Mouse (Mus musculus): ENCODE measurements around the gene Prr5l. TPM values are rescaled to one million over a fixed set of nuclear protein-coding genes. Genes with fewer than 3 reads are reported as not detected.

Prr5l gene
- polyA plus RNA-seq, 1 experiment from 2014 or later: 12.4 TPM

DNA sequence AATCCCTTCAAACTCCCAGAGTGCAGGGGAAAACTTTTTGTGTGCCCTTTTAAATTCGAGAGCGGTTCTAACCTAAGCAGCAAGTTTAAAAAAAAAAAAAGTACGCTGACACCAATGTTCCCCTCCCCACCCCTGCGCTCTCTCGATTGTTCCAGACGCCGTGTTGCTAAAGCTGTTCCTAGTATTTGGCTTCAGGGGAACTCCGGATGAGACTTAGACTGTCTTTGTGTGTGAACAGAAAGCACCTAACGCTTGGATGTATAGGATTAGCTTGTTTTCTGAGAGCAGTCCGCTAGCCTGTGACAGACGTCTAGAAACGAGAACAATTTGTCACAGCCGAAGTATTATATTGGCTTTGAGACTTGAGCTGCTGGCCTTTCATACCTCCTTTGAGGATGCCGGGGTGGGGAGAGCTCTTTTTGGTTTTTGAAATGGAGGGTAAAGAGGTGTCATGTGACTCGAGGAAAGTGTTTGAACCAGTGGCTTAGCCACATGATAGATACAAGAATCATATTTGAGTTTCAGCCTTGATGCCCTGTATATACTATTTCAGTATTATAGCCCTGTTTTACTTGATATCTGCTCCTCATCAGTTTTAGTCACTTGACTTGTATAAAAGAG, 203.6 kb downstream of the Prr5l start:
- H3K9me3 ChIP-seq (replicated peaks): no peaks in the 10 kb centered on the region
- peak overlapping the region; percentile 84 for H3K4me3 ChIP-seq
- peaks cover 4% of the 10 kb centered on the region for H3K4me1 ChIP-seq
- H3K36me3 ChIP-seq: peaks cover 9% of the 10 kb centered on the region
- no peak overlapping the region for H3K27ac ChIP-seq
- H3K4me2 ChIP-seq (replicated peaks): peak overlapping the region; percentile 81
- no peak for ATAC-seq (ENCODE audit: low FRiP score)
- peaks cover 5% of the 10 kb centered on the region; the same call in 1 of the 2 replicates for H3K27me3 ChIP-seq
- peak overlapping the region; percentile 95 for H3K9ac ChIP-seq
- 2% methylated on average over 15 of the region's 15 CpGs for WGBS

GRCm38 (mm10) chr2:101678236-101679021, 204.4 kb downstream of the Prr5l start, which contains the start of gene Traf6:
TSS of gene Traf6 (plus strand) at chr2:101678429.
- Histone ChIP-seq H3K4me1 (peaks cover 4% of the 10 kb centered on the region), H3K36me3 (peaks cover 6% of the 10 kb centered on the region; the same call in 1 of the 2 replicates), H3K9me3 (replicated peaks) (no peaks in the 10 kb centered on the region), H3K4me3 (peak within 1 kb of the TSS; percentile 84), H3K4me2 (replicated peaks) (peak within 1 kb of the TSS; percentile 81), H3K27ac (peak within 1 kb of the TSS; percentile 74; the same call in 1 of the 2 replicates), H3K27me3 (peaks cover 5% of the 10 kb centered on the region; the same call in 1 of the 2 replicates), H3K9ac (peak within 1 kb of the TSS; percentile 95)
- WGBS: under 1% methylated on average over 67 of the region's 68 CpGs
- peak; percentile 94 for ATAC-seq (ENCODE audit: low FRiP score)

DNA sequence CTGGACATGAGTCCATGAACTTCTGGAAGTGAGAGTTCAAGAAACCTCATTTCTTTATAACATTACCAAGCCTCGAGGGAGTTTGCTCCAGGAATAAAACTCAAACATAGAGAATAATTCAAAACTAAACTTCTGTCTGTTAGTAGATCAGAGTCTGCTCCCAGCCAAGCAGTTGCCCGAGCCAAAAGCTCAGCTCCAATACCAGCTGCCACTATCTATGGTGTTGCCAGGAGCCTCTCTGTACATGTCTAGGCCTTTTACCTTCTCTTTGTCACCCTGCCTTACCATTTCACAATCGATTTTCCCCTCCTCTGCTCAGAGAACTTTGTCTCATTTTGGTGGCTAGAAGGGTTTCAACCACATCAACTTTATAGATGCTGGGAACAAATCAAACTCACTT, 209.3 kb downstream of the Prr5l start:
- H3K27ac ChIP-seq: no peak overlapping the region
- H3K4me2 ChIP-seq (replicated peaks): no peak overlapping the region
- no peak overlapping the region for H3K4me3 ChIP-seq
- no peaks in the 10 kb centered on the region for H3K36me3 ChIP-seq
- H3K4me1 ChIP-seq: no peaks in the 10 kb centered on the region
- H3K9me3 ChIP-seq (replicated peaks): no peaks in the 10 kb centered on the region
- H3K9ac ChIP-seq: no peak overlapping the region
- peaks cover 5% of the 10 kb centered on the region; the same call in 1 of the 2 replicates for H3K27me3 ChIP-seq
- no peak for ATAC-seq (ENCODE audit: low FRiP score)
- WGBS: 77% methylated on average over 3 of the region's 3 CpGs

- Histone ChIP-seq H3K27me3 (no peaks in the 10 kb centered on the region), H3K36me3 (no peaks in the 10 kb centered on the region), H3K27ac (no peak overlapping the region), H3K9me3 (replicated peaks) (no peaks in the 10 kb centered on the region), H3K4me3 (no peak overlapping the region), H3K4me1 (0 out of 2 replicates have a peak, but pooled peaks cover 2% of the 10 kb centered on the region), H3K9ac (no peak overlapping the region), H3K4me2 (replicated peaks) (no peak overlapping the region)
- WGBS: 95% methylated on average over 3 of the region's 3 CpGs
- ATAC-seq (ENCODE audit: low FRiP score): no peak
Observed at GRCm38 (mm10) chr2:101668751-101669150, 214.1 kb downstream of the Prr5l start.

DNA sequence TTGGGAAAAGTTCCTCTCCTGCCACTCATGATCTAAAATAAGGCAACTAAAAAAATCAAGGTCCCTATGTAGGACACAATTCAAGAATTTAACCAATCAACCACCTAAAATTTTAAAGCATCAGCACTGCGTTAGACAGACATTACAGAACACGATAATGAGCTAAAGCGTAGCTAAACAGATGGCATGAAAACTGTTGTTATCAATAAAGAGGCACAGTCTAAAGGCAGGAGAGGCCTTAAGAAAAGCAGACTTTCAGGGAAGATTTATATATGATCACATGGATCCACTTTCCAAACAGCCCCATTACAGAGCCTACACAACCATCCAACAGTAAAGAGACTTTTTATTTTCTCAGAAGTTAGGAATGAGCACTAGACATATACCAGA, 217.1 kb downstream of the Prr5l start:
- H3K4me3 ChIP-seq: no peak overlapping the region
- 73% methylated on average over 3 of the region's 3 CpGs for WGBS
- H3K9ac ChIP-seq: no peak overlapping the region
- 0 out of 2 replicates have a peak, but pooled peaks have one; percentile 36 for ATAC-seq (ENCODE audit: low FRiP score)
- H3K36me3 ChIP-seq: no peaks in the 10 kb centered on the region
- H3K9me3 ChIP-seq (replicated peaks): no peaks in the 10 kb centered on the region
- H3K4me2 ChIP-seq (replicated peaks): no peak overlapping the region
- no peaks in the 10 kb centered on the region for H3K27me3 ChIP-seq
- 0 out of 2 replicates have a peak, but pooled peaks cover 2% of the 10 kb centered on the region for H3K4me1 ChIP-seq
- H3K27ac ChIP-seq: 0 out of 2 replicates have a peak overlapping the region, but pooled peaks have one; percentile 18

DNA sequence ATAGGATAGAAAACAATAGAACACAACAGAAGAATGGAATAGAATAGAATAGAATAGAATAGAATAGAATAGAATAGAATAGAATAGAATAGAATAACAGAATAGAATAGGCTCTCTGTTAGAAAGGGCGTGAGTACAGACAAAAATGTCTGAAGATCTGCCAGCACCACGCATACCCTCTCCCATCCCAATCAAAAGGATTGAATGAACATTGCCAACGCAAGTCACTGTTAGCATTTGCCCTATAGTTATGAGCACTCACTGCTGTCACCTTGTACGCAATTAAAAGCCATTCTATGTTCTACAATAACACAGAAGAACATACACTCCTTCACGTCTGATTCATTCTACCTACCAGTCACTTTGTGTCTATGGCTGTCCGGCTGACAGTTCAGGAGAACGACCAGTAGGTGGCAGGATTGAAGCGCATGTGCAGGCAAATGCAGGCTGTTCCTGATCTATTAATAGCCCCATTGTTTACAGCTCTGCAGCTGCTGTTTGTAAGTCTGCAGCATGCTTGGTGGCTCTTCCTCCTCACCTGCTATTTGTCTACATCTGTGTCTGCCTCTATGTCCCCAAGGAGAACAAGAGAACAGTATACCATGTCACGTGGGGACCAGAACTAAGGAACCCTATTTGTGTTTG, 217.6 kb downstream of the Prr5l start:
- Histone ChIP-seq H3K4me2 (replicated peaks) (no peak overlapping the region), H3K4me3 (no peak overlapping the region), H3K36me3 (no peaks in the 10 kb centered on the region), H3K9ac (no peak overlapping the region), H3K27ac (0 out of 2 replicates have a peak overlapping the region, but pooled peaks have one; percentile 18), H3K9me3 (replicated peaks) (no peaks in the 10 kb centered on the region), H3K4me1 (0 out of 2 replicates have a peak, but pooled peaks cover 2% of the 10 kb centered on the region), H3K27me3 (no peaks in the 10 kb centered on the region)
- WGBS: 22% methylated on average over 9 of the region's 9 CpGs
- ATAC-seq (ENCODE audit: low FRiP score): peak; percentile 94

Other genes starting within 250 kb of the Prr5l start
- 0.80 and 0.82 TPM in 2 replicates for gene Rag1, start 233.5 kb downstream of the Prr5l start, polyA plus RNA-seq (2016; fragmentation: Nextera tagmentation; extraction: Ambion mirVana)
- 57.7 and 58.6 TPM in 2 replicates for gene B230118H07Rik, start 233.5 kb downstream of the Prr5l start, polyA plus RNA-seq (2016; fragmentation: Nextera tagmentation; extraction: Ambion mirVana)
- gene Traf6, start 204.6 kb downstream of the Prr5l start, polyA plus RNA-seq (2016; fragmentation: Nextera tagmentation; extraction: Ambion mirVana): 14.0 and 15.8 TPM in 2 replicates
- 76.2 and 85.3 TPM in 2 replicates for gene Commd9, start 3.2 kb upstream of the Prr5l start, polyA plus RNA-seq (2016; fragmentation: Nextera tagmentation; extraction: Ambion mirVana)